Mouse (Mus musculus) small intestine, adult 2 months (tissue): ENCODE data around the gene Stmnd1.

ENCODE experiments used
- CTCF ChIP-seq: fragments of 200-500 bp; IDR thresholded peaks from 2 replicates; pipeline ENCODE4 v1.5.1; 2012; ENCODE audit warnings: low read depth, mild to moderate bottlenecking, control low read depth, inconsistent platforms, low read length, moderate library complexity, mixed read lengths; ENCODE audit not compliant: insufficient replicate concordance, insufficient read length; ENCODE audit errors: extremely low read depth
- POLR2A ChIP-seq: fragments of 200-500 bp; IDR thresholded peaks from 2 replicates; pipeline ENCODE4 v1.6.1; 2012; ENCODE audit warnings: low read depth, mild to moderate bottlenecking, control low read depth, inconsistent platforms, low read length, moderate library complexity

DNA sequence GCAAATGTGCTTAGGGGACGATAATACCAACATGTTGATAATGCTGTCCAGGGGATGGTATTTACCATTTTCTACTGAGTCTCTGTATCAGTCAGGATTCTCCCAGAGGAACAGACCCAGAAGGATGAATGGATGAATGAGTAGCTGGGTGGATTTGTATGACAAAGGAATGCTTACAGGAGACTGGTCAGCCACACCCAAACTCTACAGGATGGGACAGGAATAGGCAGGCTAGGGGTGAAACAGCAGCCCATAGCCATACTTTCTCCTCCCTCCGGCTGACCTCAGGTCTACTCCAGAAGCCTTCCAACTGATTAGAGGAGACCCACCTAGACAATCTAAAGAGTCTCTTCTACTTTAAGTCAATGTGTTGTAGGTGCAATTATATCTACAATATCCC lies 9.0 kb downstream of the Stmnd1 start:
- TF ChIP-seq POLR2A (no peak), CTCF (no peak)
